Mouse (Mus musculus): ENCODE measurements around the gene Otx1. TPM values are rescaled to one million over a fixed set of nuclear protein-coding genes. Genes with fewer than 3 reads are reported as not detected.

Gene Otx1
- polyA plus RNA-seq, 1 experiment from 2014 or later: 23.5 TPM

- H3K27me3 ChIP-seq: no peaks in the 10 kb centered on the region
- H3K9ac ChIP-seq (replicated peaks): no peak overlapping the region
- no peak overlapping the region for H3K27ac ChIP-seq
- no peak overlapping the region for H3K4me2 ChIP-seq (replicated peaks)
- no peak for ATAC-seq
- H3K9me3 ChIP-seq: no peaks in the 10 kb centered on the region
- H3K36me3 ChIP-seq: no peaks in the 10 kb centered on the region
- H3K4me1 ChIP-seq (replicated peaks): no peaks in the 10 kb centered on the region
- no peak overlapping the region for H3K4me3 ChIP-seq (replicated peaks)
- 79% methylated on average over 5 of the region's 5 CpGs for WGBS
Observed at GRCm38 (mm10) chr11:21974005-21974531, 28.6 kb downstream of the Otx1 start.

- Histone ChIP-seq H3K27me3 (no peaks in the 10 kb centered on the region), H3K4me1 (replicated peaks) (no peaks in the 10 kb centered on the region), H3K27ac (no peak overlapping the region), H3K9me3 (no peaks in the 10 kb centered on the region), H3K36me3 (no peaks in the 10 kb centered on the region), H3K4me2 (replicated peaks) (no peak overlapping the region), H3K9ac (replicated peaks) (no peak overlapping the region), H3K4me3 (replicated peaks) (no peak overlapping the region)
- no peak for ATAC-seq
- 88% methylated on average over 3 of the region's 3 CpGs for WGBS
Observed at GRCm38 (mm10) chr11:21973597-21973996, 29.1 kb downstream of the Otx1 start.

- H3K9me3 ChIP-seq: no peaks in the 10 kb centered on the region
Observed at GRCm38 (mm10) chr11:21968922-21969321, 33.8 kb downstream of the Otx1 start.

GRCm38 (mm10) chr11:21955167-21955566, 47.5 kb downstream of the Otx1 start:
- Histone ChIP-seq H3K4me2 (replicated peaks) (no peak overlapping the region), H3K27ac (no peak overlapping the region), H3K9ac (replicated peaks) (no peak overlapping the region), H3K4me1 (replicated peaks) (no peaks in the 10 kb centered on the region), H3K4me3 (replicated peaks) (no peak overlapping the region), H3K27me3 (no peaks in the 10 kb centered on the region), H3K9me3 (no peaks in the 10 kb centered on the region), H3K36me3 (no peaks in the 10 kb centered on the region)
- no peak for ATAC-seq
- 90% methylated on average over 7 of the region's 7 CpGs for WGBS

More at GRCm38 (mm10) chr11:21968922-21969321, 33.8 kb downstream of the Otx1 start:
- no peak overlapping the region for H3K4me2 ChIP-seq (replicated peaks)
- H3K27me3 ChIP-seq: no peaks in the 10 kb centered on the region
- no peaks in the 10 kb centered on the region for H3K36me3 ChIP-seq
- 100% methylated on average over 3 of the region's 3 CpGs for WGBS
- no peak overlapping the region for H3K4me3 ChIP-seq (replicated peaks)
- H3K9ac ChIP-seq (replicated peaks): no peak overlapping the region
- no peak overlapping the region for H3K27ac ChIP-seq
- ATAC-seq: no peak
- no peaks in the 10 kb centered on the region for H3K4me1 ChIP-seq (replicated peaks)

GRCm38 (mm10) chr11:21951657-21952237, 51.0 kb downstream of the Otx1 start:
- Histone ChIP-seq H3K4me3 (replicated peaks) (no peak overlapping the region), H3K4me2 (replicated peaks) (no peak overlapping the region), H3K27me3 (no peaks in the 10 kb centered on the region), H3K36me3 (no peaks in the 10 kb centered on the region), H3K4me1 (replicated peaks) (no peaks in the 10 kb centered on the region), H3K27ac (no peak overlapping the region), H3K9ac (replicated peaks) (no peak overlapping the region), H3K9me3 (no peaks in the 10 kb centered on the region)
- WGBS: 96% methylated on average over 2 of the region's 2 CpGs
- ATAC-seq: no peak

- no peak for ATAC-seq
- H3K4me2 ChIP-seq (replicated peaks): no peak overlapping the region
- no peak overlapping the region for H3K27ac ChIP-seq
- H3K4me1 ChIP-seq (replicated peaks): no peaks in the 10 kb centered on the region
- no peak overlapping the region for H3K4me3 ChIP-seq (replicated peaks)
- no peak overlapping the region for H3K9ac ChIP-seq (replicated peaks)
- H3K27me3 ChIP-seq: no peaks in the 10 kb centered on the region
- no peaks in the 10 kb centered on the region for H3K36me3 ChIP-seq
- H3K9me3 ChIP-seq: no peaks in the 10 kb centered on the region
Observed at GRCm38 (mm10) chr11:21950094-21950493, 52.6 kb downstream of the Otx1 start.

Data from midbrain, embryonic 13.5 days (tissue).